Mouse (Mus musculus): ENCODE measurements around the gene Eps8l3. TPM values are rescaled to one million over a fixed set of nuclear protein-coding genes. Genes with fewer than 3 reads are reported as not detected.
A peak's percentile ranks its signal among the peaks of the same experiment; 100 is the strongest.

The Eps8l3 gene
- polyA plus RNA-seq, 1 experiment from 2014 or later: not detected

GRCm38 (mm10) chr3:107835301-107835700 lies 41.7 kb upstream of the Eps8l3 start:
- Histone ChIP-seq H3K27me3 (ENCODE audit: control insufficient read depth, insufficient read depth, low read length) (no peaks in the 10 kb centered on the region), H3K4me2 (ENCODE audit: low read depth, low read length) (no peak overlapping the region), H3K9ac (replicated peaks; ENCODE audit: low read depth, low read length) (no peak overlapping the region), H3K36me3 (ENCODE audit: control insufficient read depth, insufficient read depth, low read length) (no peaks in the 10 kb centered on the region), H3K4me3 (ENCODE audit: low read depth, low read length) (no peak overlapping the region), H3K9me3 (ENCODE audit: control insufficient read depth, low read length) (no peaks in the 10 kb centered on the region), H3K27ac (ENCODE audit: low read depth, low read length) (no peak overlapping the region), H3K4me1 (ENCODE audit: control insufficient read depth, insufficient read depth, low read length) (peaks cover 13% of the 10 kb centered on the region; the same call in 1 of the 2 replicates)
- ATAC-seq (ENCODE audit: low read depth): no peak
- over 99% methylated on average over 5 of the region's 5 CpGs for WGBS

DNA sequence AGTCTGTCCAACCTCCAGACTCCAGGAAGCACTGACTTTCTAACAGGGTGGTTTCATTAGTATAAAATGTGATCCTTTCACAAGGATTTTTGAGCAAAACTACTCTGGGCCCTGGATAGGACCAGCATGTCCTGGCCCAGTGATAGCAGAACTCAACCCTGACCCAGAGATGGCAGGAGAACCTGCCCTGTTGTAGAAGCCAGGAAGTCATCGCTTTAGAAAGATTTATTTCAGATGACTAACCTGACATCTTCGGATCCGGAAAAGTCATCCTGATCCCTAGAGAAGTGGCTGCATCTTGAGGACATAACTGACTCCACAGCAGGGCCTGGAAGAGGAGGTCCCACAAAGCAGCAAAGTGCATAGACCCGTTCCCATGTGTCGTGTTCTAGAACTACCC lies 37.2 kb upstream of the Eps8l3 start:
- ATAC-seq (ENCODE audit: low read depth): no peak
- Histone ChIP-seq H3K9ac (replicated peaks; ENCODE audit: low read depth, low read length) (no peak overlapping the region), H3K4me3 (ENCODE audit: low read depth, low read length) (no peak overlapping the region), H3K4me1 (ENCODE audit: control insufficient read depth, insufficient read depth, low read length) (no peaks in the 10 kb centered on the region), H3K36me3 (ENCODE audit: control insufficient read depth, insufficient read depth, low read length) (no peaks in the 10 kb centered on the region), H3K9me3 (ENCODE audit: control insufficient read depth, low read length) (no peaks in the 10 kb centered on the region), H3K4me2 (ENCODE audit: low read depth, low read length) (no peak overlapping the region), H3K27ac (ENCODE audit: low read depth, low read length) (no peak overlapping the region), H3K27me3 (ENCODE audit: control insufficient read depth, insufficient read depth, low read length) (no peaks in the 10 kb centered on the region)
- WGBS: 89% methylated on average over 5 of the region's 5 CpGs

DNA sequence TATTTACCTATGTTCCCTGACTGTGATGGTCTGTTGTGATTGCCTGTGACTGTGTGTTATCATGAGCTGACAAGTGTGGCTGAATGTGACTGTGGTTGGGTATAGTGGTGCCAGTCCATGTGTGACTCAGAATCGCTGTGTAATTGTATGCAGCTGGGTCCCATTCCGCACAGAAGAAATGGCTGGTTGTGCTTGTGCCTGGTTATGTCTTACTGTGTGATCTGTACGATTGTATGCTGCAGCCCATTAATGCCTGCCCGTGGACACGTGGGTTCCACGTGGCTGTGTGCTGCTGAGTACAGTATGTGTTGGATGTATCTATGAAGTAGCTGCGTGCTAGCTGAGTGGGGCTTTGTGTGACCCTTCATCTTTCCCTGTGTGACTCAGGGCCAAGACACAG lies 36.2 kb upstream of the Eps8l3 start:
- 91% methylated on average over 7 of the region's 7 CpGs for WGBS
- Histone ChIP-seq H3K4me3 (ENCODE audit: low read depth, low read length) (no peak overlapping the region), H3K27me3 (ENCODE audit: control insufficient read depth, insufficient read depth, low read length) (no peaks in the 10 kb centered on the region), H3K4me2 (ENCODE audit: low read depth, low read length) (no peak overlapping the region), H3K36me3 (ENCODE audit: control insufficient read depth, insufficient read depth, low read length) (no peaks in the 10 kb centered on the region), H3K4me1 (ENCODE audit: control insufficient read depth, insufficient read depth, low read length) (no peaks in the 10 kb centered on the region), H3K27ac (ENCODE audit: low read depth, low read length) (no peak overlapping the region), H3K9me3 (ENCODE audit: control insufficient read depth, low read length) (no peaks in the 10 kb centered on the region), H3K9ac (replicated peaks; ENCODE audit: low read depth, low read length) (no peak overlapping the region)
- ATAC-seq (ENCODE audit: low read depth): no peak

- H3K36me3 ChIP-seq (ENCODE audit: control insufficient read depth, insufficient read depth, low read length): no peaks in the 10 kb centered on the region
- WGBS: 71% methylated on average over 7 of the region's 7 CpGs
- no peak overlapping the region for H3K9ac ChIP-seq (replicated peaks; ENCODE audit: low read depth, low read length)
- H3K4me3 ChIP-seq (ENCODE audit: low read depth, low read length): no peak overlapping the region
- no peaks in the 10 kb centered on the region for H3K27me3 ChIP-seq (ENCODE audit: control insufficient read depth, insufficient read depth, low read length)
- no peak for ATAC-seq (ENCODE audit: low read depth)
- H3K9me3 ChIP-seq (ENCODE audit: control insufficient read depth, low read length): no peaks in the 10 kb centered on the region
- no peak overlapping the region for H3K27ac ChIP-seq (ENCODE audit: low read depth, low read length)
- H3K4me2 ChIP-seq (ENCODE audit: low read depth, low read length): no peak overlapping the region
- no peaks in the 10 kb centered on the region for H3K4me1 ChIP-seq (ENCODE audit: control insufficient read depth, insufficient read depth, low read length)
These were observed 35.7 kb upstream of the Eps8l3 start for GRCm38 (mm10) chr3:107841370-107841769.

- no peak overlapping the region for H3K27ac ChIP-seq (ENCODE audit: low read depth, low read length)
- ATAC-seq (ENCODE audit: low read depth): no peak
- no peaks in the 10 kb centered on the region for H3K9me3 ChIP-seq (ENCODE audit: control insufficient read depth, low read length)
- no peak overlapping the region for H3K4me2 ChIP-seq (ENCODE audit: low read depth, low read length)
- WGBS: 92% methylated on average over 3 of the region's 3 CpGs
- H3K27me3 ChIP-seq (ENCODE audit: control insufficient read depth, insufficient read depth, low read length): no peaks in the 10 kb centered on the region
- H3K9ac ChIP-seq (replicated peaks; ENCODE audit: low read depth, low read length): no peak overlapping the region
- no peaks in the 10 kb centered on the region for H3K36me3 ChIP-seq (ENCODE audit: control insufficient read depth, insufficient read depth, low read length)
- no peak overlapping the region for H3K4me3 ChIP-seq (ENCODE audit: low read depth, low read length)
- no peaks in the 10 kb centered on the region; the same call in 1 of the 2 replicates for H3K4me1 ChIP-seq (ENCODE audit: control insufficient read depth, insufficient read depth, low read length)
These were observed 33.6 kb upstream of the Eps8l3 start for GRCm38 (mm10) chr3:107843406-107843805.

DNA sequence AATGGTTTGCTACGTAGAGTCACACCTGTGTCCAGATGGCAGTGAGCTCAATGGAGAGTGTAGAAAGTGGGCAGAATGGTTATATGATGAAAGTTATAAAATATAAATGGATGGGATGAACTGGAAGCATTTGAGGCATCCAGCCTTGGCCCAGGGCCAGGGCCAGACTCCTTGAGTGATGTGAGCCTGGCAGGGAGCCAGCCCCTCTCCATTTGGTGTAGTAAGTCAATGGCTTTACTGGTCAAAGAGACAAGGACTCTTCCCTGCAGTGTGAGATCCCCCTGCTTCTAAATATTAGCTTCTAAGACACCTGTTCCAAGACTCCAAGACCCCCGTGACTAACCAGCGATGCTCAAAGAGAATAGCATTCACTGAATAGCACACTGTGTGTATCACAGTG lies 33.0 kb upstream of the Eps8l3 start:
- 67% methylated on average over 3 of the region's 3 CpGs for WGBS
- no peak overlapping the region for H3K4me2 ChIP-seq (ENCODE audit: low read depth, low read length)
- H3K27me3 ChIP-seq (ENCODE audit: control insufficient read depth, insufficient read depth, low read length): no peaks in the 10 kb centered on the region
- H3K27ac ChIP-seq (ENCODE audit: low read depth, low read length): no peak overlapping the region
- H3K9me3 ChIP-seq (ENCODE audit: control insufficient read depth, low read length): no peaks in the 10 kb centered on the region
- peaks cover 6% of the 10 kb centered on the region for H3K4me1 ChIP-seq (ENCODE audit: control insufficient read depth, insufficient read depth, low read length)
- H3K9ac ChIP-seq (replicated peaks; ENCODE audit: low read depth, low read length): no peak overlapping the region
- no peak overlapping the region for H3K4me3 ChIP-seq (ENCODE audit: low read depth, low read length)
- ATAC-seq (ENCODE audit: low read depth): no peak; the same call in 1 of the 2 replicates
- no peaks in the 10 kb centered on the region for H3K36me3 ChIP-seq (ENCODE audit: control insufficient read depth, insufficient read depth, low read length)

GRCm38 (mm10) chr3:107844499-107844898 lies 32.5 kb upstream of the Eps8l3 start:
- ATAC-seq (ENCODE audit: low read depth): 0 out of 2 replicates have a peak, but pooled peaks have one; percentile 13
- no peaks in the 10 kb centered on the region for H3K36me3 ChIP-seq (ENCODE audit: control insufficient read depth, insufficient read depth, low read length)
- 72% methylated on average over 2 of the region's 2 CpGs for WGBS
- no peak overlapping the region for H3K4me3 ChIP-seq (ENCODE audit: low read depth, low read length)
- H3K27ac ChIP-seq (ENCODE audit: low read depth, low read length): no peak overlapping the region
- no peak overlapping the region for H3K4me2 ChIP-seq (ENCODE audit: low read depth, low read length)
- H3K9ac ChIP-seq (replicated peaks; ENCODE audit: low read depth, low read length): no peak overlapping the region
- no peaks in the 10 kb centered on the region for H3K27me3 ChIP-seq (ENCODE audit: control insufficient read depth, insufficient read depth, low read length)
- peaks cover 11% of the 10 kb centered on the region for H3K4me1 ChIP-seq (ENCODE audit: control insufficient read depth, insufficient read depth, low read length)
- H3K9me3 ChIP-seq (ENCODE audit: control insufficient read depth, low read length): no peaks in the 10 kb centered on the region

DNA sequence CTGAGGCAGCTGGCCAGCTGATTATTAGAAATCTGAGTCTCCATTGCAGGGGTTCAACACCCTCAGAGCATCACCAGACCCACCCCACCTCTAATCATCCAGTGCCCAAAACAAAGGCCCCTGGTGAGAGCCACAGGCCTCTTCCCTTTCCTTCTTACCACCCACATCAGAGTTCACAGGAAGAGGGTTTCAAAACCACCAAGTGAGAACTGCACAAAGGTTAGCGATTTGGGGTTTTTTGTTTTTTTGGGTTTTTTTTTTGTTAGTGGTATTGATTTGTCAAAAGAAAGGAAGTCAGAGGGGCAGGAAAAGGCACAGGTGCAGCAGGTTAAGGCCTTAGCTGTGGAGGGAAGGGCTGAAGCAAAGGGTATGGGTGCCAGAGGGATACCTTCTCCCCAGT lies 30.9 kb upstream of the Eps8l3 start:
- Histone ChIP-seq H3K4me2 (ENCODE audit: low read depth, low read length) (no peak overlapping the region), H3K4me3 (ENCODE audit: low read depth, low read length) (no peak overlapping the region), H3K27ac (ENCODE audit: low read depth, low read length) (no peak overlapping the region), H3K9ac (replicated peaks; ENCODE audit: low read depth, low read length) (no peak overlapping the region), H3K4me1 (ENCODE audit: control insufficient read depth, insufficient read depth, low read length) (peaks cover 25% of the 10 kb centered on the region), H3K9me3 (ENCODE audit: control insufficient read depth, low read length) (no peaks in the 10 kb centered on the region), H3K27me3 (ENCODE audit: control insufficient read depth, insufficient read depth, low read length) (no peaks in the 10 kb centered on the region), H3K36me3 (ENCODE audit: control insufficient read depth, insufficient read depth, low read length) (no peaks in the 10 kb centered on the region)
- no peak for ATAC-seq (ENCODE audit: low read depth)
- 93% methylated on average over 1 of the region's 1 CpGs for WGBS

DNA sequence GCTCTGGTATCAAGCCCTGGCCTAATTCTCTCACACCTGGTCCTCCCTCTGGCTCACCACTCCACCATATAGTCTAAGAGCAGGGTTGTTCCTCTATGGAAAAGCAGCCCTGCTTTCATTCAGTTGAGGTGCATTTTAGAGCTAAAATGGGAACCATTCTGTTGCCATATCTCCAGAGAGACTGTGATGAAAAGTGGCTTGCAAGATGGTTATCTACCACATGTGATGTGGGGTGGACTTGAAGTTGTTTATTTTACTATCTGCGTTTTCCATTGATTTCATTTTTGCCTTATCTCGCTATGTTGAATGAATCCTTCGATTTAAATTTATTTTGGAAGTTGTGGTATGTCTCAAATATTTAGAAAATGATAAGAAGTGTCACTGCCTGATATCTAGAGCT lies 30.2 kb upstream of the Eps8l3 start:
- no peaks in the 10 kb centered on the region for H3K27me3 ChIP-seq (ENCODE audit: control insufficient read depth, insufficient read depth, low read length)
- 91% methylated on average over 3 of the region's 3 CpGs for whole genome bisulfite sequencing
- no peak for ATAC-seq (ENCODE audit: low read depth)
- H3K36me3 ChIP-seq (ENCODE audit: control insufficient read depth, insufficient read depth, low read length): no peaks in the 10 kb centered on the region
- H3K4me3 ChIP-seq (ENCODE audit: low read depth, low read length): no peak overlapping the region
- no peak overlapping the region for H3K27ac ChIP-seq (ENCODE audit: low read depth, low read length)
- H3K4me1 ChIP-seq (ENCODE audit: control insufficient read depth, insufficient read depth, low read length): peaks cover 25% of the 10 kb centered on the region
- no peaks in the 10 kb centered on the region for H3K9me3 ChIP-seq (ENCODE audit: control insufficient read depth, low read length)
- no peak overlapping the region for H3K9ac ChIP-seq (replicated peaks; ENCODE audit: low read depth, low read length)
- no peak overlapping the region for H3K4me2 ChIP-seq (ENCODE audit: low read depth, low read length)

- H3K4me3 ChIP-seq (ENCODE audit: low read depth, low read length): no peak overlapping the region
- no peaks in the 10 kb centered on the region for H3K9me3 ChIP-seq (ENCODE audit: control insufficient read depth, low read length)
- H3K4me2 ChIP-seq (ENCODE audit: low read depth, low read length): no peak overlapping the region
- H3K4me1 ChIP-seq (ENCODE audit: control insufficient read depth, insufficient read depth, low read length): peaks cover 25% of the 10 kb centered on the region
- no peak overlapping the region for H3K9ac ChIP-seq (replicated peaks; ENCODE audit: low read depth, low read length)
- H3K27me3 ChIP-seq (ENCODE audit: control insufficient read depth, insufficient read depth, low read length): no peaks in the 10 kb centered on the region
- H3K27ac ChIP-seq (ENCODE audit: low read depth, low read length): no peak overlapping the region
- no peaks in the 10 kb centered on the region for H3K36me3 ChIP-seq (ENCODE audit: control insufficient read depth, insufficient read depth, low read length)
- 41% methylated on average over 4 of the region's 4 CpGs for WGBS
- ATAC-seq (ENCODE audit: low read depth): no peak
These were observed 28.9 kb upstream of the Eps8l3 start for GRCm38 (mm10) chr3:107848126-107848525.
